Mouse (Mus musculus) intestine, postnatal 0 days (tissue): ENCODE results near the gene Hbs1l. TPM values are rescaled to one million over a fixed set of nuclear protein-coding genes. Genes with fewer than 3 reads are reported as not detected.

Experiments
- ATAC-seq: fragments of 200-750 bp; cut with Nextera tagmentation; 2 replicates; pipeline ENCODE4 v1.8.0; 2017; ENCODE audit warnings: mild to moderate bottlenecking, moderate TSS enrichment, moderate library complexity
- H3K27ac ChIP-seq: fragments of 300-500 bp; sonication (generic); 2 replicates; pipeline ENCODE4 v1.5.1; 2014; ENCODE audit warnings: mild to moderate bottlenecking, low read depth, low read length, moderate library complexity
- H3K27me3 ChIP-seq: fragments of 300-500 bp; sonication (generic); replicated peaks from 2 replicates; pipeline ENCODE4 v1.6.1; 2014; ENCODE audit warnings: low read length, mixed read lengths; ENCODE audit not compliant: control insufficient read depth, insufficient read depth
- H3K36me3 ChIP-seq: fragments of 300-500 bp; sonication (generic); 2 replicates; pipeline ENCODE4 v1.6.1; 2014; ENCODE audit warnings: mild to moderate bottlenecking, moderate library complexity; ENCODE audit not compliant: control insufficient read depth, insufficient read depth
- H3K4me1 ChIP-seq: fragments of 300-500 bp; sonication (generic); replicated peaks from 2 replicates; pipeline ENCODE4 v1.6.1; 2014; ENCODE audit warnings: antibody characterized with exemption, low read length, mixed read lengths; ENCODE audit not compliant: control insufficient read depth, insufficient read depth
- H3K4me2 ChIP-seq: fragments of 300-500 bp; sonication (generic); replicated peaks from 2 replicates; pipeline ENCODE4 v1.6.1; 2014; ENCODE audit warnings: low read depth, mild to moderate bottlenecking, moderate library complexity
- H3K4me3 ChIP-seq: fragments of 300-500 bp; sonication (generic); 2 replicates; pipeline ENCODE4 v1.5.1; 2014; ENCODE audit warnings: low read depth, low read length
- H3K9ac ChIP-seq: fragments of 300-500 bp; sonication (generic); 2 replicates; pipeline ENCODE4 v1.6.1; 2014; ENCODE audit warnings: mild to moderate bottlenecking, low read depth, low read length
- H3K9me3 ChIP-seq: fragments of 300-500 bp; sonication (generic); 2 replicates; pipeline ENCODE4 v1.6.1; 2016; ENCODE audit warnings: mixed run types; ENCODE audit not compliant: control insufficient read depth
- CTCF ChIP-seq: sonication (generic); IDR thresholded peaks from 2 replicates; pipeline ENCODE4 v1.5.1; 2016; ENCODE audit warnings: low read depth, mild to moderate bottlenecking, control low read depth, antibody characterized with exemption, moderate library complexity
- WGBS: fragments of 180-500 bp; shearing (Covaris S2); extraction: QIAGEN DNeasy Blood & Tissue Kit; methylation state at CpG from one replicate; pipeline ENCODE4 v1.1.7; 2014; 5-methylcytosine and 5-hydroxymethylcytosine counted together
- polyA plus RNA-seq: library from polyadenylated mRNA; unstranded; fragments of >200 nt; fragmentation: Nextera tagmentation; extraction: Ambion mirVana; gene quantifications from 2 replicates; pipeline ENCODE4 v1.2.1, GENCODE M21; 2015

The Hbs1l gene
- polyA plus RNA-seq, 1 experiment from 2014 or later = 37.8 TPM

DNA sequence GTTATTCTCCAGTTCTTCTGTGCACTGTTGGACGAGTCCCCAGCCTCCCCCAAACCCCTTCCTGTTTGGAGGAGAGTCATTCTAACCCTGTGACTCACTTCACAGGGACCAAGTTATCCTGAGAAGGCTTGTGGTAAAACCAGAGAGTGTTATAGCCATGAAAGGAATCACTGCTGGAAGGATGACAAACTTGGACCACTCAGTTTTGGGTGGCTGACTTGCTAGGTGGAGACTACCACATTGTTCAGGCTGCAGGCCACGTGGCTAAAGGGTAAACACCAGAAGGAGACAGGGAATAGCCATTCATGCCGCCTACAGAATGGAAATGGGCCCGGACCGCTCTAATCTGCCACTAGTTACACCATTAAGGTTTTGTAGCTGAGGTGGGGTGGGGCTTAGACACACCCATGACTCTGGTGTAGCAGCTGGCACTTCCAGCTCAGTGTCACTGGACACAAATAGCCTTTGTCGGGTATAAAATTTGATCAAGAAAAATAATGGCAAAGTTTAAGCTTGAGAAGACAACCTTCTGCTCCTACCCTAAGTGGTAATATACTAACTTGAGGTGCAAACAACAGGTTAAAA lies 115.9 kb downstream of the Hbs1l start:
- Histone ChIP-seq H3K27ac (no peak overlapping the region), H3K9me3 (no peaks in the 10 kb centered on the region), H3K4me1 (no peaks in the 10 kb centered on the region), H3K4me3 (no peak overlapping the region), H3K4me2 (no peak overlapping the region), H3K27me3 (no peaks in the 10 kb centered on the region), H3K36me3 (no peaks in the 10 kb centered on the region), H3K9ac (no peak overlapping the region)
- TF ChIP-seq CTCF = no peak
- ATAC-seq = no peak
- WGBS = 60% methylated on average over 6 of the region's 6 CpGs

- no peaks in the 10 kb centered on the region for H3K27me3 ChIP-seq
- H3K4me1 ChIP-seq = no peaks in the 10 kb centered on the region
- H3K27ac ChIP-seq = no peak overlapping the region
- no peak overlapping the region for H3K4me3 ChIP-seq
- no peaks in the 10 kb centered on the region for H3K36me3 ChIP-seq
- no peak for ATAC-seq
- no peak overlapping the region for H3K4me2 ChIP-seq
- TF ChIP-seq CTCF = no peak
- H3K9ac ChIP-seq = no peak overlapping the region
- H3K9me3 ChIP-seq = no peaks in the 10 kb centered on the region
- 84% methylated on average over 4 of the region's 4 CpGs for WGBS
Observed at GRCm38 (mm10) chr10:21415031-21415430, 119.3 kb downstream of the Hbs1l start.

DNA sequence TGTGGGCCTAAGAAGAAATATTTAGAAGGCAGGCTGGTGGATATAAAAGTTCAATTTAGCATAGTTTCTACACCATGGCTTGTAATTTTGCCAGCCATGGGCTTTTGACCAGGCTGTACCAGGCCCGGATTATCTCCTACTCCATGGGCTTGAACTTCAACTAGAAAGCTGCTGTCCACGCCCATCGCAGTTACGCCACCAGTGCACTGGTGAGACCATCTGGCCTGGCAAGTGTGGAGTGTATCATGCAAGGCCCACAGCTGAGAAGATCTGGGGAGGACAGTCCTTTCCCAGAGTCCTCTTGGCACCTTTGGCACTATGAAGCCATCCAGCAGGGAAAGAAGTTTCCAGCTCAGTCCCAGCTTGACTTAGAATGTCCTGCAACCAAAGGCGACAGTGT lies 120.4 kb downstream of the Hbs1l start:
- Histone ChIP-seq H3K9me3 (no peaks in the 10 kb centered on the region), H3K36me3 (no peaks in the 10 kb centered on the region), H3K4me2 (no peak overlapping the region), H3K4me3 (no peak overlapping the region), H3K27ac (no peak overlapping the region), H3K27me3 (no peaks in the 10 kb centered on the region), H3K4me1 (no peaks in the 10 kb centered on the region), H3K9ac (no peak overlapping the region)
- WGBS = 89% methylated on average over 5 of the region's 5 CpGs
- no peak for TF ChIP-seq CTCF
- no peak for ATAC-seq

Other genes with a start within 250 kb of the Hbs1l start
- gene Myb, start 135.0 kb upstream of the Hbs1l start, polyA plus RNA-seq = 2.9 and 3.0 TPM in 2 replicates
- not detected in 2 replicates for gene Aldh8a1, start 81.3 kb downstream of the Hbs1l start, polyA plus RNA-seq